ENCODE assay signal across 22 mouse cellular contexts in the genomic region with DNA sequence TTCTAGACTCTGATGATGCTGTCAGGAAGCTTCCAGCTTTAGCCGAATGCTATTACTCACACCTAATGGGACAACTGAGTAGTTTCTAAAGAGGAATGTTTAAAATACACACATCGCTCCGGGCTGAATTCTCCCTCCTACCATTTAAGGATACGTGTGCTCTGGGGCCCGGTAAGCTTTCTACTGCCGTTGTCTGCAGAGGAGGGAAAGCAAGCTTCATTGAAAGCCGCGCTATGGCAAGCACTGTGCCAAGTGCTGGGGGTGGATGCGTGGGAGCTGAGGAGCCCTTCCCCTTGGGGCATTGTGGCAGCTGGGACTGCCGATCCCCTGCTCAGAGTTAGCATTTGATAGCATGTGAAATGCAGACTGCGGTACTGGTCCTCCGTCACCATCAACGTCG. TPM values are rescaled to one million over a fixed set of nuclear protein-coding genes. Genes with fewer than 3 reads are reported as not detected.
DNase-seq lines count a peak whose midpoint lies in the region; ATAC-seq and TF ChIP-seq lines count a peak whose summit lies in the region.
"Had no signal": no experiment of that assay in that cellular context is flagged by ENCODE, and none has a peak within 500 bp of the region (broad histone marks: within the 10 kb centered on the region; RNA-seq: fewer than 3 reads in every experiment).

No protein-coding gene starts in this region.

- H3K36me3 ChIP-seq in intestine, embryonic 15.5 days, result no peaks in the 10 kb centered on the region
- no peaks in the 10 kb centered on the region for H3K36me3 ChIP-seq in intestine, postnatal 0 days (ENCODE audit: control insufficient read depth, insufficient read depth)
- H3K36me3 ChIP-seq in testis, adult 2 months (ENCODE audit: control insufficient read depth, insufficient read depth, low read length), result peaks cover 2% of the 10 kb centered on the region

- H3K4me1 ChIP-seq in intestine, embryonic 15.5 days (replicated peaks), result peaks cover 3% of the 10 kb centered on the region; the same call in 1 of the 2 replicates
- H3K4me1 ChIP-seq in intestine, postnatal 0 days (replicated peaks; ENCODE audit: control insufficient read depth, insufficient read depth, low read length), result no peaks in the 10 kb centered on the region
- peaks cover 3% of the 10 kb centered on the region; the same call in 1 of the 2 replicates for H3K4me1 ChIP-seq in testis, adult 2 months (ENCODE audit: control insufficient read depth, insufficient read depth, low read length)

- 82% methylated on average over 14 of the region's 14 CpGs for WGBS in intestine, embryonic 15.5 days
- 83% methylated on average over 14 of the region's 14 CpGs for WGBS in intestine, postnatal 0 days

- H3K4me3 ChIP-seq in intestine, embryonic 15.5 days (replicated peaks), result no peak overlapping the region
- H3K4me3 ChIP-seq in intestine, postnatal 0 days (ENCODE audit: low read depth, low read length), result no peak overlapping the region
- peak overlapping the region; percentile 64 for H3K4me3 ChIP-seq in testis, adult 2 months (ENCODE audit: control insufficient read depth, low read depth, low read length)
- H3K4me3 ChIP-seq: embryonic facial prominence, embryonic 10.5 days; heart, adult 2 months; limb, embryonic 12.5 days; liver, embryonic 12.5 days; neural tube, embryonic 12.5 days had no signal

- H3K27ac ChIP-seq in intestine, embryonic 15.5 days, result peak overlapping the region; percentile 46; the same call in 1 of the 2 replicates
- H3K27ac ChIP-seq in intestine, postnatal 0 days (ENCODE audit: low read depth, low read length), result no peak overlapping the region
- H3K27ac ChIP-seq in testis, adult 2 months (ENCODE audit: control insufficient read depth, insufficient read depth, low read depth, low read length), result no peak overlapping the region
- H3K27ac ChIP-seq: embryonic facial prominence, embryonic 10.5 days; heart, adult 2 months; hindbrain, embryonic 14.5 days; limb, embryonic 12.5 days; liver, embryonic 12.5 days; neural tube, embryonic 12.5 days had no signal

- no peak for TF ChIP-seq POLR2A in testis, adult 2 months (IDR thresholded peaks at IDR 0.05; ENCODE audit: control insufficient read depth, low read depth, low read length)

- no peak for ATAC-seq in intestine, embryonic 15.5 days
- no peak for ATAC-seq in intestine, postnatal 0 days
- ATAC-seq: liver, embryonic 12.5 days had no signal

- no peak overlapping the region for H3K4me2 ChIP-seq in intestine, embryonic 15.5 days (replicated peaks)
- no peak overlapping the region for H3K4me2 ChIP-seq in intestine, postnatal 0 days (replicated peaks; ENCODE audit: low read depth)
- H3K4me2 ChIP-seq: hindbrain, embryonic 14.5 days; limb, embryonic 12.5 days; liver, embryonic 12.5 days; neural tube, embryonic 12.5 days had no signal

- no peaks in the 10 kb centered on the region for H3K27me3 ChIP-seq in intestine, embryonic 15.5 days (replicated peaks)
- no peaks in the 10 kb centered on the region for H3K27me3 ChIP-seq in intestine, postnatal 0 days (replicated peaks; ENCODE audit: control insufficient read depth, insufficient read depth, low read length)
- H3K27me3 ChIP-seq in testis, adult 2 months (ENCODE audit: control insufficient read depth, insufficient read depth, low read length), result no peaks in the 10 kb centered on the region
- H3K27me3 ChIP-seq: limb, embryonic 12.5 days; liver, embryonic 12.5 days; neural tube, embryonic 12.5 days had no signal

- H3K9me3 ChIP-seq in intestine, embryonic 15.5 days, result no peaks in the 10 kb centered on the region
- H3K9me3 ChIP-seq in intestine, postnatal 0 days (ENCODE audit: control insufficient read depth), result no peaks in the 10 kb centered on the region
- H3K9me3 ChIP-seq: neural tube, embryonic 12.5 days had no signal

- no peak for TF ChIP-seq CTCF in intestine, postnatal 0 days (IDR thresholded peaks at IDR 0.05; ENCODE audit: low read depth)
- no peak for TF ChIP-seq CTCF in testis, adult 2 months (IDR thresholded peaks at IDR 0.05; ENCODE audit: control insufficient read depth, insufficient read depth, insufficient replicate concordance, low read depth, low read length)

- peak; percentile 55 to 64 for DNase-seq in left cerebral cortex, adult 9 months (ENCODE audit: low spot score in 2 of 2)
- DNase-seq in left cerebral cortex, adult 11 months (ENCODE audit: low spot score), result no peak
- no peak for DNase-seq in testis, postnatal 10 days (ENCODE audit: low spot score)
- peak; percentile 62 for DNase-seq in telencephalon, adult 2 months (ENCODE audit: low read depth, low spot score)
- no peak for DNase-seq in urinary bladder, postnatal 25 days (ENCODE audit: low spot score)
- DNase-seq: adrenal gland, postnatal 36 days; B cell, adult 2 months; cerebellum, adult 8-10 months; gastrocnemius, postnatal 14 days; heart, adult 2 months; heart, postnatal 36 days; kidney, adult 11 months; lung, adult 2 months; thymus, postnatal 25 days had no signal

- no peak overlapping the region for H3K9ac ChIP-seq in intestine, embryonic 15.5 days
- H3K9ac ChIP-seq in intestine, postnatal 0 days (ENCODE audit: low read depth, low read length), result no peak overlapping the region
- H3K9ac ChIP-seq: hindbrain, embryonic 14.5 days; limb, embryonic 12.5 days; liver, embryonic 12.5 days; neural tube, embryonic 12.5 days had no signal

RNA-seq across cellular contexts. Expression of gene Fam227a, which starts 2.3 kb away (rescaled TPM):
- 0.74 and 0.90 TPM in 2 replicates for polyA plus RNA-seq in intestine, embryonic 15.5 days (2015; fragmentation: Nextera tagmentation; extraction: Ambion mirVana)
- 0.13 and 0.27 TPM in 2 replicates for polyA plus RNA-seq in intestine, postnatal 0 days (2015; fragmentation: Nextera tagmentation; extraction: Ambion mirVana)
- 20.0 and 20.4 TPM in 2 replicates for polyA plus RNA-seq in testis, adult 2 months (2012; rRNA removed)

RNA-seq across cellular contexts. Expression of gene Cby1, which starts 2.5 kb away (rescaled TPM):
- 37.6 and 39.0 TPM in 2 replicates for polyA plus RNA-seq in intestine, embryonic 15.5 days (2015; fragmentation: Nextera tagmentation; extraction: Ambion mirVana)
- polyA plus RNA-seq in intestine, postnatal 0 days (2015; fragmentation: Nextera tagmentation; extraction: Ambion mirVana), result 22.3 and 23.1 TPM in 2 replicates
- polyA plus RNA-seq in testis, adult 2 months (2012; rRNA removed), result 57.1 and 58.1 TPM in 2 replicates

RNA-seq across cellular contexts. Expression of gene Tomm22, which starts 14.2 kb away (rescaled TPM):
- polyA plus RNA-seq in intestine, embryonic 15.5 days (2015; fragmentation: Nextera tagmentation; extraction: Ambion mirVana), result 261 and 272 TPM in 2 replicates
- 207 and 211 TPM in 2 replicates for polyA plus RNA-seq in intestine, postnatal 0 days (2015; fragmentation: Nextera tagmentation; extraction: Ambion mirVana)
- polyA plus RNA-seq in testis, adult 2 months (2012; rRNA removed), result 301 and 361 TPM in 2 replicates

RNA-seq across cellular contexts. Expression of gene Josd1, which starts 31.3 kb away (rescaled TPM):
- polyA plus RNA-seq in intestine, embryonic 15.5 days (2015; fragmentation: Nextera tagmentation; extraction: Ambion mirVana), result 18.7 and 19.4 TPM in 2 replicates
- 9.4 and 9.7 TPM in 2 replicates for polyA plus RNA-seq in intestine, postnatal 0 days (2015; fragmentation: Nextera tagmentation; extraction: Ambion mirVana)
- polyA plus RNA-seq in testis, adult 2 months (2012; rRNA removed), result 22.6 and 24.9 TPM in 2 replicates

RNA-seq across cellular contexts. Expression of gene Gtpbp1, which starts 34.2 kb away (rescaled TPM):
- 27.4 and 29.9 TPM in 2 replicates for polyA plus RNA-seq in intestine, embryonic 15.5 days (2015; fragmentation: Nextera tagmentation; extraction: Ambion mirVana)
- polyA plus RNA-seq in intestine, postnatal 0 days (2015; fragmentation: Nextera tagmentation; extraction: Ambion mirVana), result 15.0 and 15.3 TPM in 2 replicates
- 38.8 and 42.7 TPM in 2 replicates for polyA plus RNA-seq in testis, adult 2 months (2012; rRNA removed)

Comparison
In these comparisons a context has a peak if more than half of its experiments do, and no peak if none do; other contexts are left out.
1. DNase-seq: peak in left cerebral cortex, adult 9 months (2 of 2) and telencephalon, adult 2 months (single experiment); none in left cerebral cortex, adult 11 months (single experiment), testis, postnatal 10 days (single experiment) and urinary bladder, postnatal 25 days (single experiment).
2. RNA of gene Fam227a, which starts 2.3 kb away (polyA plus RNA-seq): 20.0 to 20.4 TPM in testis, adult 2 months; 0.74 to 0.90 TPM in intestine, embryonic 15.5 days and 0.13 to 0.27 TPM in intestine, postnatal 0 days; every median in the first group is over 10 times any median in the second.